Mouse (Mus musculus) layer of hippocampus, adult 2 months (tissue): ENCODE data around the gene Cd82. TPM values are rescaled to one million over a fixed set of nuclear protein-coding genes. Genes with fewer than 3 reads are reported as not detected.

Source experiments
- DNase-seq, 2 experiments: peaks; one replicate each; pipeline ENCODE4 v3.0.0; 2022; ENCODE audit warnings: low spot score in 2 of 2
- H3K27ac ChIP-seq: fragments of 200-600 bp; 2 replicates; pipeline ENCODE4 v1.8.1; 2022
- H3K4me3 ChIP-seq: fragments of 200-600 bp; 2 replicates; pipeline ENCODE4 v1.8.1; 2022; ENCODE audit warnings: mild to moderate bottlenecking
- CTCF ChIP-seq: fragments of 200-600 bp; conservative IDR thresholded peaks from 2 replicates; pipeline ENCODE4 v1.8.1; 2022; ENCODE audit warnings: antibody characterized with exemption, mild to moderate bottlenecking, moderate library complexity
- total RNA-seq, 2 experiments: library from RNA; stranded (reverse); gene quantifications; 2 replicates each; pipeline ENCODE4 v1.2.3; 2021

The Cd82 gene
- total RNA-seq, 2 experiments from 2014 or later, result 17.2 to 17.9 TPM

DNA sequence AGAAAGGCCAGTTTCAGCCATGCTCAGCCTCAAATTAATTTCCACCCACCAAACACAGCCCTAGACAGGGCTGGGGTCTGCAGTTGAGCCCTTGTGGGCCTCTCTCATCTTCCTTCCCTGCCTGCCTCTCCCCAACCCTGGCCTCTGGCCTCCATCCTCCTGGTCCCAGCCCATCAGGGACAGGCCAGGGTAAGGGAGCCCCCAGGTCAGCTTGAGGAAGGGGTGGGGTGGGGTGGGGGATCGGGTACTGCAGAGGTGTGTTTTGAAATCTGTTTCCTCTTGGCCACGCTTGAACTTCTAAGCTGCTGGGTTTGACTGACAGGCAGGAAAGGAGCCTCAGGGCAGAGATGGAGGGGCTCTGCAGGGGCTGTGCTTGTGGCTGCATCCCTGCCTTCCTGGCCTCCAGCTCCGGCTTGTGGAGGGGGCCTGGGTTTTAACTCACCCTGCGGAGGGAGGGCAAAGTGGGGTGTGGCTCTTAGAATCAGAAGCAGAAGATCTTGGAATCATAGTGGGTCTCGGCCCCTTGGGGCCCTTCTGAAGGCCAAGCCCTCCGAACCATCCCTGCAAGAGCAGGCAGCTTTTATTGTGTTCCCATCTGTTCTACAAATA lies 19.2 kb upstream of the Cd82 start:
- no peak overlapping the region for H3K4me3 ChIP-seq
- no peak for DNase-seq
- H3K27ac ChIP-seq, result no peak overlapping the region
- TF ChIP-seq CTCF, result no peak

DNA sequence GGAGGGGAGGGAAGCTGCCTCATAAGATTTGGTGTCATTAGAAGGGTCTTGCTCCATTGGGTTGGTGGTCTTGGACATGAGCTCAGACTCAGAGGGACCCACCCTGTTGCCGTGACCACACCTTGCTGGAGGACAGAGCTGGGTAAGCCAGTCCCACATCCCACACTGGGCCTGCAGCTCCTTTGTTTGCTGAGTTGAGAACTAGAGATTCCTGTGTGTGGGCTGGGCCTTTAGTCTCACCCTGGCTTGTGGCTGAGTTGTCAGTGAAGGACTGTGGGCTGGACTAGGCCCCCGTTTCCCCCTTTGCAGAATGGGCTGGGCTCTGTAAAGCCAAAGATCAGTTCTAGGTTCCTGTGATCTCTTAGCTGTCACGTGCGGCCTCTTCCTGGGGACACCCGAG lies 15.8 kb upstream of the Cd82 start:
- Histone ChIP-seq H3K4me3 (no peak overlapping the region), H3K27ac (no peak overlapping the region)
- no peak for TF ChIP-seq CTCF
- DNase-seq, result no peak

DNA sequence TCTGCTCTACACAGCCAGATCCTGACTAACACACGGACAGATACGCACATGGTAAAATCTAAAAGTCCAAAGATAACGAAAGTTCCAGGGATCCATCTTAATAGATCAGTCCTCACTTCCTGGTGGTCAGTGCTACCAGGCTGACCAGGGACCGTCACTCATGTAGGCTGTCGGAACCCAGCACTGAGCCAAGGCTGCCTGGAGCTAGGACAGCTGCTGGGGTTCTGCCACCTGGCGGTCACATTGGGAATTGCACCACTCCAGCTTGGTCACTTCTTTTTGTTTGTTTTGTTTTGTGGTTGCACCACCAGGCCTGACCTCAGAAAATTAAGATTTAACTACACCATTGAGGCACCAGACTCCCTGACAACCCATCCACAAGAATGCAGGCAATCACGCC lies 14.6 kb upstream of the Cd82 start:
- Histone ChIP-seq H3K27ac (no peak overlapping the region), H3K4me3 (no peak overlapping the region)
- peak in 1 of 2 experiments; percentile 59 for DNase-seq
- TF ChIP-seq CTCF, result peak; percentile 96

DNA sequence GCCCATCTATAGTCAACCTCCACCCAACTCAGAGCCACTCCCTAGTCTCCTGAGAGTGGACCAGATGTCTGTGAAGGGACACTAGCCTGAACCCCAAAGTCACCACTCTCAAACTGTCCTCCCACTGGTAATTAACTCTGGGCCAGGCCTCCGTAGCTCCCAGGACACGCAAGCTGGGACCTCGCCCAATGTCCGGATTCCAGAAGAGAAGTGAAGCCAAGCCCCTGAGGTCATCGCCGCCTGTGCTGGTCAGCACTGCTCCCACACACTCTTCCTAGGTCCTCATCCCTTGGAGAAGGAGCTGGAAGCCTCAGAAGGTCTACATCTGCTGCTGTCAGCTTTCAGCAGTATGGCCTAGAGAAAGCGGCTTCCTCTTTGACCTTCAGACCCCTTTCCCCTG lies 13.5 kb upstream of the Cd82 start:
- Histone ChIP-seq H3K27ac (no peak overlapping the region), H3K4me3 (no peak overlapping the region)
- no peak for DNase-seq
- TF ChIP-seq CTCF, result no peak

DNA sequence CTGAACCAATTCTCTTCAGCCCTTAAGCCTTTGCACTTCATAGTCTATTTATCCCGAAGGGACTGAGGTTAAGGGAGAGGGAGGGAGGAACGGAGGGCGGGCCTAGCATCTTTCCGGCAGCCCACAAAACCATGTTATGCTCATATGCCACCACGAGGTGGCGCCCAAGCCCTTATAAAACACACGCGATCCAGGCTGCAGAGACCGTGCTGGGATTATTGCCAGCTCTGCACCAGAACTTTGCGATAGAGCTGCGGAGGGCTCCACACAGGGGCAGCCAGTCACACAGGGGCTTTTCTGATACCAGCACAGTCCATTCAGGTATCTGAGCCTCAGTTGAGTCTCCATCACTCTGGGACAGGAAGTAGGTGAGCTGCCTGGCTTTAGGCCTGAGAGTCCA lies 12.1 kb upstream of the Cd82 start:
- Histone ChIP-seq H3K27ac (no peak overlapping the region), H3K4me3 (no peak overlapping the region)
- peak; percentile 90 for TF ChIP-seq CTCF
- DNase-seq, result peak; percentile 89 to 93

DNA sequence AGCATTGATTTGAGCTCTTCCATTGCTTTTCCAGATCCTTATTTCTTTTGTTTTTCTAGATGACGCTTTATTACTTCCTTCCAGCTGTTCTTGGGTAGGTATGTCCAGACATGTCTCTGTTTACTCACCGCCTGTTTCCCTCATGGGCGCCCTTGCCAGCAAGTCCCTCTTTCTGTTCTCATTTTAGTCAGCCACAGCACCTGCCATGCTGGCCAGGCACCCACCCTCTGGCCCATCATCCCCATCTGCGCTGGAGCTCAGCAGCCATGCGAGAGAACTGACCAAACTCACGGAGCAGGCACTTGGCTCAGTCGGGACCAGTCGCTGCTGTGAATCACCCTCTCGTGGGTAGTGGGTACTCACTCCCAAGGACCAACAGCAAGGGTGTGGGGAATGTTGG lies 11.0 kb upstream of the Cd82 start:
- no peak for DNase-seq
- TF ChIP-seq CTCF, result no peak
- Histone ChIP-seq H3K4me3 (no peak overlapping the region), H3K27ac (no peak overlapping the region)

DNA sequence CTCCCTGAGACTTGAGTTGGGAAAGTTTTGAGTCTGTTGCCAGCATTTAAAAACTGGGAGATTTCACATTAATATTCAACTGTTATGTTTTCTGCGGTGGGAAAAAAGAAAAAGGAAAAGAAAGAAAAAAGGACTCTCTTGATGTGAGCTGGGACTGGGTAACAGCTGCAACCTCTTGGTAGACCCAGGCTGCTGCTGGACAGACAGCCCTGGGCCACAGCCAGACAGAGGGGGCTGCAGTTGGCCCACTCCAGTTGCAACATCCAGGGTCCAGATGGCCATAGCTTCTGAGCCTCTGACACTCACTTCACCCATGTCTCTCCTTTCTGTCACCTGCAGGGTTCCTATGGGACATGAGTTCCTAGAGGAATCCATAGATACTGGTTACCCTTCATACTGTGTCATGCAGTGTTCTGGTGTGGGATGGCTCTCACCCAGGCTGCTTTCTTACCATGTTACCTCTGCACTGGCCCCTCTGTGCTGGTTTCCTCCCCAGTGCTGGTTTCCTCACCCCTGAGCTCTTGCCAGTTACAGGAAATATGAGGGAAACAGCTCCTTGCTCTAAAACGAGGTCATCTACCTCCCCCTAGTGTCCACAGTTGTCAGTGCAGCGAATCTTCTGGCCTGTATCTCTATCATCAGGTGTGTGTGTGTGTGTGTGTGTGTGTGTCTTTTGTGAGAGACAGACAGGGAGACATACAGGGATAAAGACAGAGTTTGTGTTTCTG lies 8.1 kb upstream of the Cd82 start:
- TF ChIP-seq CTCF, result peak; percentile 82
- Histone ChIP-seq H3K4me3 (no peak overlapping the region), H3K27ac (no peak overlapping the region)
- DNase-seq, result peak; percentile 76 to 86

DNA sequence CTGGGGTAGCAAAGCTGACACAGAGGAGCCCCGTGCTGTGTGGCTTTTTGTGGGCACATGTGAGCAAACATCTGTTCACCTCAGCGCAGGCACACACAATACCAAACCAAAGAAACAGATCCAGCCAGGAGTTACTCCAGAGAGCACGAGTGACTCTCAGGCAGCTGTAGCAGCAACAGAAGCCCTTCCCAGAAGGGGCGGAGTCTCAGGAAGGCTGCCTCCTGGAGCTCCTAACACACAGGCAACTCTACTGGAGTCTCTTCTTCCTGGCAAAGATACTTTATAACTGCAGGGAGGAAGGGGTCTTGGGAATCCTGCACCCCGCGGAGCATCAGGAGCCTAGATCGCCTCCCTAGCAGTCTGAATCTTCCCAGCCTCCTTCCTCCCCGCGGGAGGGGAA lies 7.2 kb upstream of the Cd82 start:
- DNase-seq, result no peak
- Histone ChIP-seq H3K4me3 (peak overlapping the region; percentile 34), H3K27ac (no peak overlapping the region)
- TF ChIP-seq CTCF, result no peak

DNA sequence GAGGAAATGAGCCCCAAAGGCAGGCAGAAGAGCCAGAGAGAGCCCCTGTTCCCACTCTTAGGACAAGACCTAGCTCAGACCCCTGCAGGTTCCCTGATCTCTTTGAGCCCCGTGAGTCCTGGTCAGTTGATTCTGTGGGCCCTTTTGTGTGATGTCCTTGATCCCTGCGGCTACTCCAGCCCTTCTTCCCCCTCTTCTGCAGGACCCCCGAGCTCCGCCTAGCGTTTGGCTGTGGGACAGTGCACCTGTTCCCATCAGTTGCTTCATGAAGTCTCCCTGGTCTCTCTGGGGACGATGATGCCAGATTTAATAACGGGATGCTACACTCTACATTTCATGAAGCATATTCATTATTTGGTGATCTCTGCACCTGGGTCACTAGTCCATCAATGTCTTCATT lies 6.2 kb upstream of the Cd82 start:
- peak in 1 of 2 experiments; percentile 37 for DNase-seq
- H3K27ac ChIP-seq, result no peak overlapping the region
- peak; percentile 77 for TF ChIP-seq CTCF

DNA sequence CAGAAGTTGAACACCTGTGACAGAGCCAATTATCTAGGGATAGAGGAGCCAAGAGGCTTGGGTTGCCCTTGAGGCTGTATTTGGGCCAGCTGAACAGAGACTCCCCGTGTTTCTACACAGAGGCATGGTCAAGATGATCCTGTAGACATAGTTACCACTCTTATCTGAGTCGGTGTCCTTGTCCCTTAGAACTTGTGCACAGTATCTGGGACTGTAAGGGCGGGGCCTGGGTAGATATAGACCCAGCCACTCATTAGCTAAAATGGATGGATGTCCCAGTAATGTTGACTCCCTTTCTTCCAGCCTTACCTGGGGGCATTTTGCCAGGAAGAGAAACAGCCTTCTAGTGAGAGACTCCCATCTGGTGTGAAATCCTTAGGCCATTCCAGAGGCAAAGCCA lies 3.4 kb upstream of the Cd82 start:
- H3K27ac ChIP-seq, result no peak overlapping the region
- H3K4me3 ChIP-seq, result no peak overlapping the region
- DNase-seq, result no peak
- TF ChIP-seq CTCF, result no peak

More for the DNA sequence above, 6.2 kb upstream of the Cd82 start:
- H3K4me3 ChIP-seq, result no peak overlapping the region

DNA sequence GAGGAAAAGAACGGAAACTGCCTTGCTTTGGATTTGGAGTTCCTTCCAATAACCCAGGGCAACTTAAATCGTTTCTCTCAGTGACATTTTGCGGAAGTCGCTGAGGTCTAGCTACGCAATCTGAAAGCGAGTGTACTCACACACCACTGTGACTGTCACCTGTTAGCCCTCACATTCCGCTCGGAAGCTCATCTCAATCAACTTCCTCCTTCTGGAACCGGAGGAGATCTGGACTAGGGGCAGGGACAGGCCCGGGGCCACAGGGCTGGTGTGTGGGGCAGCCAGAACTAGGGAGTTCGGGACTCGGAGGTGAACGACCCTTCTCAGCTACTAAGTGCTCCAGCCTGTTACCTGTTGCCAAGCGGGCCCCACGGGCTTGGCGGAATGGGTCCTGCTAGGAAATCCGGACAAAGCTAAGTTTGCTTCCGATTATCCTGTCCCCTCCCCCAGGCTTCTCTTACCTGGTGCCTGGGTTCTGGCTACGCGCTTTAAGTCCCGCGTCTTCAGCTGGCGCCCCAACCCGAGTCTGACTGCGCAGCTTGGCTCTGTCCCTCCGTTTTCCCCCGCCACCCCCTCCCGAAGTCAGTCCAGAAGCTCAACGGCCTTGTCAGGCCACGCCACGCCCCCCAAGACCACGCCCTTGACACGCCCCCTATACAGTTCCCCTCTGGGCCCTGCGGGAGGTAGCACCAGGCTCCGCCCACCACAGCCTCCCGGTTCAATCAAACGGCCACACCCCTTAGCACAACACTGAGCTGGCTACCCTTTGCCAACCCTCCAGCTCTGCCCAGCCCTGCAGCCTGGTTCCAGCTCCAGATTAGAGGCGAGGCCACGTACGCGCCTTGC lies 848 bp downstream of the Cd82 start:
- Histone ChIP-seq H3K4me3 (peak overlapping the region; percentile 61), H3K27ac (peak overlapping the region; percentile 67)
- TF ChIP-seq CTCF, result no peak
- DNase-seq, result peak; percentile 75 to 90

DNA sequence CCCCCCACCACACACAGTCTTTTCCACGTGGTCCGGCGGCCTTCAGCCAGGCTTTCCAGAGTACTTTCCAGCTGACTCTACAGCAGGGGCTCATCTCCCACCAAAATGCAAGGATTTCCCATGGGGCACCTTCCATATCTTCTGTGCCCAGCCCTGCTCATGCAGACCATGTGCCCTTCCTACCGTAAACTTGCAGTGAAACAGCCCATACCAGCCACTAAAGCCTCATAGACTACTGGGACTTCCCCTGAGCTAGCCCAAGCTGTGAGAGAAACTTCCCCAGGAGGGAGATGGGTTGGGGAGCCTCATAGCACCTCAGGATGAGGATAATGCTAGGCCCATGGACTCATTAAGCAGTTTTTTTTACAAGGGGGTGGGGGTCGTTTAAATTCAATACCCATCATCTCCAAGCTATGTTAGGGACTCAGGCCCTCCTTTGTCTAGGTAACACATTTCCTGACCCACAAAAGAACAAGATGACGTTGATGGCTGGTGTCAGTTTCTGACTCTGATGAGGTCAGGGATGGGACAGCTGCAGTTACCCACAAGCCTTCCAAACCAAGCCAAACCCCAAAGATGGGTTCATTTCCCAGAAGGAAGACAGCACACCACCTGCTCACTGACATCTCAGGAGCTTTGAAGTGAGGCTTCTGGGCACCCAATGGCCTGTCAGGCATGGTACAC lies 2.0 kb downstream of the Cd82 start:
- Histone ChIP-seq H3K27ac (no peak overlapping the region), H3K4me3 (no peak overlapping the region; the same call in 1 of the 2 replicates)
- no peak for DNase-seq
- no peak for TF ChIP-seq CTCF
